Mouse (Mus musculus) gastrocnemius, postnatal 14 days (tissue): ENCODE measurements at regions not wholly inside any gene's neighbourhood (a gene's known extent, or its start where the extent isn't known, plus 50 kb on each side); places are given as distances from the start of the nearest gene placed in this dataset.
"Not testable (repeated sequence)": the region's sequence is repeated elsewhere in the genome, so short reads cannot be mapped to it uniquely, and the experiment has no call there.

ENCODE experiments used
- DNase-seq: peaks from one replicate; pipeline ENCODE4 v3.0.0; 2021; ENCODE audit warnings: mixed read lengths
- intact Hi-C: fragments of 180-260 bp; cut with DNase I; formaldehyde crosslinking; loops from one replicate; pipeline ENCODE4 v1.15.1; 2025; ENCODE audit warnings: low total_unique reads
- microRNA-seq, 2 experiments: library from miRNA; unstranded; fragments of <30 nt; microRNA quantifications; one replicate each; pipeline ENCODE4 v1.2.0; 2021

GRCm38 (mm10) chr1:165018692-165019309 lies 83.5 kb upstream of the Xcl1 start:
- DNase-seq, result no peak
- intact Hi-C loops, result no loop called here

- intact Hi-C loops, result no loop called here
These were observed 82.9 kb upstream of the Xcl1 start for GRCm38 (mm10) chr1:165018236-165018635.

GRCm38 (mm10) chr1:165017793-165018192 lies 82.5 kb upstream of the Xcl1 start:
- intact Hi-C loops, result no loop called here
- no peak for DNase-seq

More at GRCm38 (mm10) chr1:165018236-165018635, 82.9 kb upstream of the Xcl1 start:
- DNase-seq, result no peak

- intact Hi-C loops, result no loop called here
- DNase-seq, result no peak
These were observed 79.0 kb upstream of the Xcl1 start for GRCm38 (mm10) chr1:165014328-165014727.

- no peak for DNase-seq
- intact Hi-C loops, result no loop called here
These were observed 78.1 kb upstream of the Xcl1 start for GRCm38 (mm10) chr1:165013428-165013827.

GRCm38 (mm10) chr1:165012376-165012775 lies 77.0 kb upstream of the Xcl1 start:
- intact Hi-C loops, result no loop called here
- DNase-seq, result no peak

- DNase-seq, result peak; percentile 26
These were observed 64.2 kb upstream of the Xcl1 start for GRCm38 (mm10) chr1:164999515-164999914.

GRCm38 (mm10) chr1:164998621-164999020 lies 63.3 kb upstream of the Xcl1 start:
- intact Hi-C loops, result no loop called here
- no peak for DNase-seq

More at GRCm38 (mm10) chr1:164999515-164999914, 64.2 kb upstream of the Xcl1 start:
- intact Hi-C loops, result no loop called here

- DNase-seq, result peak; percentile 33
- intact Hi-C loops, result no loop called here
These were observed 62.3 kb upstream of the Xcl1 start for GRCm38 (mm10) chr1:164997660-164998059.

GRCm38 (mm10) chr1:164994247-164994660 lies 58.9 kb upstream of the Xcl1 start:
- DNase-seq, result no peak
- intact Hi-C loops, result no loop called here

GRCm38 (mm10) chr1:164993175-164993875 lies 58.0 kb upstream of the Xcl1 start:
- intact Hi-C loops, DNase-seq: not testable (repeated sequence)

GRCm38 (mm10) chr1:164988982-164989381 lies 53.7 kb upstream of the Xcl1 start:
- intact Hi-C loops, result no loop called here
- peak; percentile 69 for DNase-seq

GRCm38 (mm10) chr1:164988191-164988590 lies 52.9 kb upstream of the Xcl1 start:
- intact Hi-C loops, result no loop called here

GRCm38 (mm10) chr1:164985521-164985920 lies 50.2 kb upstream of the Xcl1 start:
- DNase-seq, intact Hi-C loops: not testable (repeated sequence)

More at GRCm38 (mm10) chr1:164988191-164988590, 52.9 kb upstream of the Xcl1 start:
- DNase-seq, result no peak

Small RNA genes in the stretch of these regions (microRNA-seq; reads per million reads assigned to microRNA genes)
- gene Gm26042, result 0 reads per million in 2 experiments
